Mouse (Mus musculus) inflammation-experienced regulatory T-cells, adult 6 months (primary cell): Measurements from ENCODE around the gene Tdpoz2. TPM values are rescaled to one million over a fixed set of nuclear protein-coding genes. Genes with fewer than 3 reads are reported as not detected.
"Not testable (repeated sequence)": the region's sequence is repeated elsewhere in the genome, so short reads cannot be mapped to it uniquely, and the experiment has no call there.

Experiments used
- ATAC-seq: one replicate; pipeline ENCODE4 v1.8.0; 2017
- polyA plus RNA-seq, 3 experiments: library from polyadenylated mRNA; unstranded; fragments of 100-300 nt; shearing (Covaris generic); gene quantifications; one replicate each; pipeline ENCODE4 v1.2.1; 2017

Tdpoz2 gene
- not detected for polyA plus RNA-seq

DNA sequence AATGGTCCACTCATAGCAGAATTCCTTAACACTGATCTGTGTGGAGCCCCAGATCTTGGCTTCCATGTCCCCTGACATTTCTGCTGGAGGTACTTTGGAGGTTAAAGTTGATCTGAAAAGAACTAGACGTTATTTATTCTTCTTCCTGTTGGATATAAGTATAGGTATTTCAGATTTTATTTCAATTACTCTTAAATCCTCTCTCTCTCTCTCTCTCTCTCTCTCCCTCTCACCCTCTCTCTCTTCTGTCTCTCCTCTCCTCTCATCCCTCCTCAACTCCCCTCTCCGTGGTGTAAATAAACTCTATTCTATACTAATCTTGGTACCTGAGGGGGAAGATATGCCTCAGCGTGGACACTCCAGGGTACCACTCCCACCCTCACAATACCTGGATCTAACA is at the start of gene Tdpoz2:
Gene Tdpoz2 (minus strand): TSS at position 101 of the 400 bp plus-strand sequence.
- ATAC-seq, result no peak

DNA sequence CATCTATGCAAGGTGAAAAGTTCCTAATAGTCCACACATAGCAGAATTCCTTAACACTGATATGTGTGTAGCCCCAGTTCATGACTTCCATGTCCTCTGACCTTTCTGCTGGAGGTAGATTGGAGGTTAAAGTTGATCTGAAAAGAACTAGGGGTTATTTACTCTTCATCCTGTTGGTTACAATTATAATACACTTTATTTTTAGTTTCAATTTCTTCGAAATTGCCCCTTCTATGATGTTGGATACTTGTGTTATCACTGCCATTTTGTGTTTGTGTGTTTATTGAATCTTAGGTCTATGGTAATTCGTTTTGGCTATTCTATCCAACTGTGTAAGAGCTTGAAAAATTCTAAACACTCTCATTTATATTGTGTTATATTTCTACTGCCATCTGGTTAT is 40.5 kb upstream of the Tdpoz2 start, which contains the start of gene Gm37596:
Gene Gm37596 (minus strand): TSS at position 101 of the 400 bp plus-strand sequence.
- not testable (repeated sequence) for ATAC-seq

DNA sequence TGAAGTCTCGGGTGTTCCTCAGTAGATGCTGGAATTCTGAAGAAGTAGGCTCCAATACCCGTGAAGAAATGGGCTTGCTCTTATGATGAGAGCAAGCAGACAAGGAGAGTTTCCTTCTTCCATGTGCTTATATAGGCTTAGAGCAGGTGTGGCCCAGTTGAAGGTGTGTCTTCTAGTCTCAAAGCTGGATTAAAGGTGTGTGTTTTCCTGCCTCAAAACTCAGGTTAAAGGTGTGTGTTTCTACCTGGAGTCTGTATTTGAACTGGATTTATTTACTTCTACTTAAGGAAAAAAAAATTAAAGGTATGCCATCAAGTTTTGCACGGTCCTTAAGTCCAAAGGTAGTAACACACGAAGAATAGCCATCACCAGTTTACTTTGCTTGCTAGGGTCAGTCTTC is 23.7 kb upstream of the Tdpoz2 start, which contains the start of gene Tdpoz1:
Gene Tdpoz1 (minus strand): TSS at position 101 of the 400 bp plus-strand sequence.
- not testable (repeated sequence) for ATAC-seq

DNA sequence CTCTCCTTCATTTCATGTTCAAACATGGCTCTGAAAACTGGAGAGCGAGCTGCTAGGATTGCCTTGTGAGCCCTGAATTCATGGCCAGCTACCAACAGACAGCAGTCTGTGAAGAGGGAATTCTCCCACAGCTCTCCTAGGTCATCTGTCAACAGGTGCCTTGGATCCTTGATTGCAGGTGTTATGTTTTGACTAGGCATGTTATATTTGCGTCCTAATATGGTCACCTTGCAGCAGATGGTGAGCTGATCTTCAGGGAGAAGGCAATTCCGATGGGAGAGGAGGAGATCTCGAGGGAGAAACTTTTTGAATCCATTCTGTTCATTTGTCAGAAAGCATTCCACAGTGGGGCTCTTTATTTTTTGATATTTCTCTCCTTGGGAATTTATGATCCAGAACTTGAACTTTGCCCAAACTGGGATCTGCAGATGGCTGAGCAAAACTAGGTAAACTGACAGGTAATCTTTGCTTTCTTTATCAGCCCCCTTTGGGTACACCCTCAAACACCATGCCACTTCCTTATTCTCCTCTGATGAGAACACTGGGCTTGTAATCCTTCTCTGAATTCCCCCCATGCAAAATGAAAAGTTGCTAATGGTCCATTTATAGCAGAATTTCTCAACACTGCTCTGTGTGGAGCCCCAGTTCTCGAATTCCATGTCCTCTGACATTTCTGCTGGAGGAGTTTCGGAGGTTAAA is 18.5 kb upstream of the Tdpoz2 start:
- ATAC-seq, result not testable (repeated sequence)

DNA sequence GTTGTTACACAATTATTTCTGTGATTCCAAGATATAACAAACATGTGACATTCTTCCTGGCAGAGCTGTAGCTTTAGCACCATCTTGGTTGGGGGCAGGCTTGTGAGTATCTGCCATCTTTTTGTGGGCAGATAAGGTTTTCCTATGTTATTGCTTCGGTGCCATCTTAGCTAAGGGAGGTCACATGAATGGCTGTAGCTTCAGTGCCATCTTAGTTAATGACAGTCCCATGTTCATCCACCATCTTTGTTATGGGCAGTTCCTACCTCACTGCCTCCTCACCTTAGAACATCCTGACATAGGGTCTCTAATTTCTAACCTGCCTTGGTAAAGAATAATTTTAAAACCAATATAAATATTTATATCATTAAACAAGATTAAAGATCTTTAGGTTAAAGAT is 1.8 kb upstream of the Tdpoz2 start:
- no peak for ATAC-seq

DNA sequence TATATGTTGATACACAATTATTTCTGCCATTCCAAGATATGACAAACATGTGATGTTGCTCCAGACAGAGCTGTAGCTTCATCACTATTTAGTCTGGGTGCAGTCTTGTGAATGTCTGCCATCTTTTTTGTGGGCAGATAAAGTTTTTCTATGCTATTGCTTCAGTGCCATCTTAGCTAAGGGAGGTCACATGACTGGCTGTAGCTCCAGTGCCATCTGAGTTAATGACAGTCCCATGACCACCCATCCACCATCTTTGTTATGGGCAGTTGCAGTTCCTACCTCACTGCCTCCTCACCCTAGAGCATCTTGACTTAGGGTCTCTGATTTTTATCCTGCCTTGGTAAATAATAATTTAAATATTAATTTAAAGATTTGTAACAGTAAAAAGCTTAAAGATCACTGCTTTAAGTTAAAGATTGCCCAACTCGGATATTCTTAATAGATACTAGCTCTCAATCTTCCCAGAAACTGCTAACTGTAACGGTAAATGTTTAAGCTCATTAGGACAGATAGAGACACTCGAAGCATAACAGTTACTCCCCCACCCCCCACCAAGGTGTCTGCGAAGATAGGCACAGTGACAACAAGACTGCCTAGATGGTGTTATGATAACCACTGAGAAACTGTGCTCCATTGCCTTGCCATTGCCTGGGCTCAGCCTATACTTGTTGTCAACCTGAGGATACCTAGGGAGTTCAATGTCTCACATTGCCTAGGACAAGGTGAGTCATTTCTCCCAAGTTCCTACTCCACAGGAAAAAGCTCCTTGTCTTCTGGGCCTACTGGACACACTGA is 21.4 kb downstream of the Tdpoz2 start:
- peak; percentile 62 for ATAC-seq

DNA sequence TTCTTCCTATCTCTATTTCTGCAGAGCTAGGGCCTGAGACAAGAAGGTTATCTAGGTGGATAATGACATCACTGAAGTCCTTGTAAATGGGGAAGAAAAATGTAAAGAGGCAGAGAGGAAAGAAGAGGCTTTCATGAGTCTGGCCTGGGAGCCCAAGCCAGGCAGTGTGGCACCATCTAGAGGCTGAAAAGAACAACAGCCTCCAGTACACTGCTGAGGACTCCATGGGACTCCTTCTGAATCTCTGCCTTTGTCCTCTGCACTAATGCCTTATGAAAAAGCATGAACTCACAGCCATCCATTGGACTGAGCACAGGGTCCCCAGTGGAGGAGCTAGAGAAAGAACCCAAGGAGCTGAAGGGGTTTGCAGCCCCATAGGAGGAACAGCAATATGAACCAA is 43.5 kb downstream of the Tdpoz2 start:
- peak; percentile 79 for ATAC-seq

DNA sequence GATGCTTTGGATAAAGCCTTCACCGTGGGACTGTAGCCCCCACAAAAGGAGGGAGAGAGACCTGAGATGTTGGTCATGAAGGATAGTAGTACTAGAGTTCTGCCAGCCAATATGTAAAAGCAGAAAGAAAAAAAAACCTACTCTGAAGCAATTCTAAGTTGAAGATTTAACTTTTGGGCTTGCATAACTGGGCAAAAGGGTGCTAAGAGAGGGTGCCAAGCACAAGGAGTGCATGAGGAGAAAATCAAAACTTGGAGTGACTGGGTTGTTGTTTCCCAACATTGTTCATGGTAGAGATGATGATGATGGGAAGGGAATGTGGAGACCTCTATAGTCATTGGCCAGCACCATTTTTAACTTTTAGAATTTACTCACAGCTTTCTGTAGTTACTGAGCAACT is 50.6 kb downstream of the Tdpoz2 start:
- no peak for ATAC-seq

Other genes with a start within 250 kb of the Tdpoz2 start
- under 1 TPM in 1 of 3 experiments, not detected in 2; 0.06 TPM for gene Tchh, start 210.4 kb downstream of the Tdpoz2 start, polyA plus RNA-seq
- gene Tchhl1, start 183.9 kb downstream of the Tdpoz2 start, polyA plus RNA-seq, result not detected
- gene S100a11, start 132.2 kb downstream of the Tdpoz2 start, polyA plus RNA-seq, result 1,000 to 10,000 TPM in 2 of 3 experiments, 100 to 1,000 TPM in 1; 738 to 2,389 (median 1,003) TPM
- 1,000 to 10,000 TPM in 1 of 3 experiments, 100 to 1,000 TPM in 2; 678 to 1,984 (median 706) TPM for gene S100a10, start 97.6 kb downstream of the Tdpoz2 start, polyA plus RNA-seq
- gene Tdpoz1, start 23.6 kb upstream of the Tdpoz2 start, polyA plus RNA-seq, result not detected
- gene Gm37596, start 40.4 kb upstream of the Tdpoz2 start, polyA plus RNA-seq, result under 1 TPM in 1 of 3 experiments, not detected in 2; 0.34 TPM
- gene Gm5773, start 120.3 kb upstream of the Tdpoz2 start, polyA plus RNA-seq, result not detected
- gene Tdpoz4, start 143.7 kb upstream of the Tdpoz2 start, polyA plus RNA-seq, result not detected
- gene Tdpoz3, start 173.3 kb upstream of the Tdpoz2 start, polyA plus RNA-seq, result not detected